Mouse (Mus musculus) gastrocnemius, postnatal 25 days (tissue): Measurements from ENCODE around the gene Gm21190. TPM values are rescaled to one million over a fixed set of nuclear protein-coding genes. Genes with fewer than 3 reads are reported as not detected.
A peak's percentile ranks its signal among the peaks of the same experiment; 100 is the strongest.
"Not testable (repeated sequence)": the region's sequence is repeated elsewhere in the genome, so short reads cannot be mapped to it uniquely, and the experiment has no call there.

Experiments
- DNase-seq: peaks from one replicate; pipeline ENCODE4 v3.0.0; 2022
- total RNA-seq, 2 experiments: library from RNA; stranded (reverse); gene quantifications; 1 replicate in 1 of 2; 2 replicates in 1 of 2; pipeline ENCODE4 v1.2.3; 2021

The Gm21190 gene
- total RNA-seq, 2 experiments from 2014 or later: not detected

DNA sequence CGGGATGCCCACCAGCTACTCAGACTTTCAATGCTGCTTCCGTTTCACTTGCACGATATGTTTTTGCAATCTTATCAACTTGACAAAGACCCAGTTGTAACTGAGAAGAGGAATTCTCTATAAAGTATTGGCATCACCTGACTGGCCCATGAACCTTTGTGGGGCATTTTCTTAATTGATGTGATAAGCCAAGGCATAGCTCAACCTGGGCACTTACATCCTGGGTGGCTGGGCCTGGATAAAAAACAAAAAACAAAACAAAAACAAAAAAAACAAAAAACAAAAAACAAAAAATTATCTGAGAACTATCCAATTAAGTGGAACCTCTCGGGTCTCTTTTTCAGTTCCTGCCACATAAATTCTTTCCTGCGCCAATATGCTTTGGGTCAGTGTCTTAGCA is 40.3 kb downstream of the Gm21190 start:
- no peak for DNase-seq

DNA sequence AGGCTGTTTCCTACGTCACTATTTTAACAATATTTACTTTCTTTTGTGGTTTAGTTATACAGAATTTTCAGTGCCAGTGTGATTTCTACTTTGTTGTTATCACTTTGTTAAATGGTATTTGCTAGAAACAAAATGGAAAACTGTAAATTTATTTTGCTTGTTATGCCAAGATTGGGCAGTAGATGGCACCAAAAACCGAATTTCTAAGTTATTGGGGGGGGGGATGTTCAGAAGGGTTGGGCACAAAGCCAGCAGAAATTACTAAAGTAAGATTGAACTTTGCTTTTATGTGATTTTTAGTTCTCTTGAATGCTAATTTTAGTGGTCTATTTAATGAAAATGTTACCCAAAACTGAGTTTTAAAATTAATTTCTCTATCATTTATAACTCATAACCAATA is 44.4 kb downstream of the Gm21190 start:
- DNase-seq: not testable (repeated sequence)

DNA sequence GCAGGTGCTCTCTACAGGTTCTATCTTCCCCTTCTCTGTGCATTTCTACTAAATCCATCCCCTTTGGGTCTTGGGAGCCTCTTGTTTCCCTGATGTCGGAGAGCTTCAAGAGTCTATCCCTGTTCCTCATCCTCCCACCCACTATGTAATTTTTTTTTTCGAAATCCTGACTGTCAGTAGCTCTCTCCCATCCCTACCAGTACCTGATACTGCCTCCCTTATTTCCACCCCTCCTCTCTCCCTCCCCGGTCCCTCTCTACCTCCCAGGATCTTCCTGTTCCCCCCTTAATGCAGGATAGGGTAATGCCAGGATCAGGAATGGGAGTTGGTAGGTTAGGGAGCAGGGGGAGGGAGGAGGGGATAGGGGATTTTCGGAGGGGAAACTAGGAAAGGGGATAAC is 45.4 kb downstream of the Gm21190 start:
- DNase-seq: not testable (repeated sequence)

DNA sequence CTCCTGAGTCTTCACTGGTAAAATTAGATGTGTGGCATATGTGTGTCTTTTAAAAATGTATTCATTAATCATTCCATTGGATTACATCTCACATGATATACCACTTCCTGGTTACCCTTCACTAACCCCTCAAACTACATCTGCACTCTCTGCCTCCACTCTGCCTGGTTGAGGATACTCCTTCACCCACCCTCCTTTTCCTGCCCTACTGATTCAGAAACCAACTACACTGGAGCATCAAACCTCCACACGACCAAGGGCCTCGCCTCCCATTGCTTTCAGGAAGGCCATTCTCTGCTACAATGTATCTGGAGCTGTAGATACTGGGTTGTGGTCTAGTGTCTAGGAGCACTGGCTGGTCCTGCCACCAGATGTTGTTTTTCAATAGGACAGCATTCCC is 46.2 kb downstream of the Gm21190 start:
- peak; percentile 6 for DNase-seq

DNA sequence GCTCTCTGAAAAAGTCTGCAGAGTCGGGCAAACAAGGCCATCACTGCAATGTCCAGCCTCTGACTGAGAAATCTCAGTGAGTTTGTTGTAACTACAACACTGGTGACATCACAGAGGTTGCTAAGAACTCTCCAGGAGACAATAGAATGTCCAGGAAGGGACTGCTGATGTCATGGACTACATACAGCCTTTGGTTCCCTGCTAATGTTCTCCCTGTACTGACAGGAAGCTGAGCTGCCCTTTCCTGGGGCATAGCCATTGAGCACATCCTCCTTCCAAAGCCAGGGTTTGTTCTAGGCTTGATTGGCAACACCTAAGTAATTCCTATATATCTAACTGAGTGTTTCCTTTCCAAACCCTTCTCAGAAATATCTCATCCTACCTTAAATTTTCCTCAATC is 52.6 kb downstream of the Gm21190 start, which contains the start of gene Gm21149:
Gene Gm21149, minus strand, starts transcription at position 101 of the 400 bp plus-strand sequence.
- DNase-seq: not testable (repeated sequence)

Other genes starting within 250 kb of the Gm21190 start
- gene Gm21149, start 52.7 kb downstream of the Gm21190 start, total RNA-seq: not detected
- gene Gm21083, start 48.1 kb upstream of the Gm21190 start, total RNA-seq: not detected
- gene Speer4d, start 89.8 kb upstream of the Gm21190 start, total RNA-seq: not detected
- not detected for gene 4930572O03Rik, start 127.8 kb upstream of the Gm21190 start, total RNA-seq
- not detected for gene Speer4c, start 185.0 kb upstream of the Gm21190 start, total RNA-seq